20 mouse cellular contexts compared by ENCODE assay signal in the genomic region with DNA sequence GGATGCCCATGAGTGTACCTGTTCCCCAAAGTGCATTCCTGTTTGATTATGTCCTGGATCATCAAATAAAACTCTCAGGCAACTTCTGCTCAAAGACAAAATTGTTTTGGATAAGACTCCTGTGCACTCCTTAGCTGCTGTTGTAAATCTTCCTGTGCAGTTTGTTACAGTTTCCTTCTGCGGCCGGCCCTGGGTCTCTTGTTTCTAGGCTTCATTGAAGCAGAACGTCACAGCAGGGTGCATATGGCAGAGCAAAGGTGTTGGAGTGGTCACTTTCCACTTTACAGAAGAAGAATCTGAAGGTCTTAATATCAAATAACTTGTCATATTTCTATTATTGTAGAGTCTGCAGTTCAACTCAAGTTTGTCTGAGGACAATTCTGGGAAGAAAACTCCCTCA.
DNase-seq lines count a peak whose midpoint lies in the region; ATAC-seq and TF ChIP-seq lines count a peak whose summit lies in the region.
"Had no signal": no experiment of that assay in that cellular context is flagged by ENCODE, and none has a peak within 500 bp of the region (broad histone marks: within the 10 kb centered on the region; RNA-seq: fewer than 3 reads in every experiment).

No protein-coding gene starts in this region.

- TF ChIP-seq CTCF in kidney, adult 2 months (conservative IDR thresholded peaks at IDR 0.05; ENCODE audit: insufficient read depth, insufficient read length, low read depth, low read length): no peak

- no peaks in the 10 kb centered on the region for H3K9me3 ChIP-seq in kidney, embryonic 14.5 days (ENCODE audit: control insufficient read depth, low read length)
- no peaks in the 10 kb centered on the region for H3K9me3 ChIP-seq in kidney, embryonic 16.5 days (ENCODE audit: low read length)
- H3K9me3 ChIP-seq: embryonic facial prominence, embryonic 13.5 days; embryonic facial prominence, embryonic 15.5 days; forebrain, embryonic 10.5 days; forebrain, embryonic 12.5 days had no signal

- DNase-seq in kidney, adult 9 months: no peak
- no peak for DNase-seq in kidney, adult 2 months
- DNase-seq: adrenal gland, adult 2 months; adrenal gland, postnatal 10 days; adrenal gland, postnatal 25 days; cerebellum, adult 11 months; cerebellum, adult 2 months; cerebellum, adult 9-10 months; cerebellum, postnatal 14 days; cerebellum, postnatal 36 days; embryo, embryonic 11 days had no signal

- H3K4me2 ChIP-seq in kidney, embryonic 14.5 days (replicated peaks; ENCODE audit: low read depth, low read length): no peak overlapping the region
- no peak overlapping the region for H3K4me2 ChIP-seq in kidney, embryonic 16.5 days (replicated peaks; ENCODE audit: low read depth, low read length)
- H3K4me2 ChIP-seq: embryonic facial prominence, embryonic 13.5 days; embryonic facial prominence, embryonic 15.5 days; forebrain, embryonic 12.5 days had no signal

- H3K9ac ChIP-seq in kidney, embryonic 14.5 days (ENCODE audit: low read depth, low read length): no peak overlapping the region
- no peak overlapping the region for H3K9ac ChIP-seq in kidney, embryonic 16.5 days (replicated peaks; ENCODE audit: low read length)
- H3K9ac ChIP-seq: embryonic facial prominence, embryonic 13.5 days; embryonic facial prominence, embryonic 15.5 days; forebrain, embryonic 12.5 days had no signal

- ATAC-seq in kidney, embryonic 14.5 days (ENCODE audit: low FRiP score, low TSS enrichment): peak; percentile 62; the same call in 1 of the 2 replicates
- 0 out of 2 replicates have a peak, but pooled peaks have one; percentile 57 for ATAC-seq in kidney, embryonic 16.5 days (ENCODE audit: low FRiP score, low TSS enrichment)
- ATAC-seq: forebrain, embryonic 14.5 days; forebrain, embryonic 16.5 days had no signal

- 12% methylated on average over 3 of the region's 3 CpGs for whole genome bisulfite sequencing in kidney, embryonic 14.5 days
- WGBS in kidney, embryonic 16.5 days: 13% methylated on average over 3 of the region's 3 CpGs
- 23% methylated on average over 3 of the region's 3 CpGs for WGBS in kidney, adult 2 months

- TF ChIP-seq POLR2A in kidney, adult 2 months (IDR thresholded peaks at IDR 0.05; ENCODE audit: low read depth, low read length): no peak

- no peaks in the 10 kb centered on the region for H3K4me1 ChIP-seq in kidney, embryonic 14.5 days (ENCODE audit: control insufficient read depth, insufficient read depth, low read length)
- H3K4me1 ChIP-seq in kidney, embryonic 16.5 days (ENCODE audit: insufficient read depth, low read length): no peaks in the 10 kb centered on the region
- no peaks in the 10 kb centered on the region for H3K4me1 ChIP-seq in kidney, adult 2 months (ENCODE audit: control insufficient read depth, insufficient read depth, low read length)
- H3K4me1 ChIP-seq: embryonic facial prominence, embryonic 13.5 days; embryonic facial prominence, embryonic 15.5 days; forebrain, embryonic 10.5 days; forebrain, embryonic 12.5 days had no signal

- no peaks in the 10 kb centered on the region for H3K27me3 ChIP-seq in kidney, embryonic 14.5 days (ENCODE audit: control insufficient read depth, insufficient read depth, low read length)
- H3K27me3 ChIP-seq in kidney, embryonic 16.5 days (ENCODE audit: insufficient read depth, low read length): no peaks in the 10 kb centered on the region
- no peaks in the 10 kb centered on the region for H3K27me3 ChIP-seq in kidney, adult 2 months (replicated peaks; ENCODE audit: control insufficient read depth, insufficient read depth, low read length)
- H3K27me3 ChIP-seq: embryonic facial prominence, embryonic 13.5 days; embryonic facial prominence, embryonic 15.5 days; forebrain, embryonic 12.5 days had no signal

- H3K4me3 ChIP-seq in kidney, embryonic 14.5 days (ENCODE audit: low read length): no peak overlapping the region
- no peak overlapping the region for H3K4me3 ChIP-seq in kidney, embryonic 16.5 days (ENCODE audit: low read length)
- H3K4me3 ChIP-seq in kidney, adult 2 months (ENCODE audit: insufficient read depth, low read depth, low read length): no peak overlapping the region
- H3K4me3 ChIP-seq: embryonic facial prominence, embryonic 13.5 days; embryonic facial prominence, embryonic 15.5 days; erythroblast, embryonic 14.5 days; forebrain, embryonic 10.5 days; forebrain, embryonic 12.5 days had no signal

- H3K36me3 ChIP-seq in kidney, embryonic 14.5 days (ENCODE audit: control insufficient read depth, insufficient read depth, low read length): no peaks in the 10 kb centered on the region
- no peaks in the 10 kb centered on the region for H3K36me3 ChIP-seq in kidney, embryonic 16.5 days (ENCODE audit: insufficient read depth, low read length)
- H3K36me3 ChIP-seq in kidney, adult 2 months (ENCODE audit: control insufficient read depth, insufficient read depth, low read length): no peaks in the 10 kb centered on the region
- H3K36me3 ChIP-seq: embryonic facial prominence, embryonic 13.5 days; embryonic facial prominence, embryonic 15.5 days; forebrain, embryonic 10.5 days; forebrain, embryonic 12.5 days had no signal

- H3K27ac ChIP-seq in kidney, embryonic 14.5 days (ENCODE audit: low read depth, low read length): no peak overlapping the region
- no peak overlapping the region for H3K27ac ChIP-seq in kidney, embryonic 16.5 days (ENCODE audit: low read length)
- no peak overlapping the region for H3K27ac ChIP-seq in kidney, adult 2 months (ENCODE audit: insufficient read depth, low read depth, low read length)
- H3K27ac ChIP-seq: embryonic facial prominence, embryonic 13.5 days; embryonic facial prominence, embryonic 15.5 days; forebrain, embryonic 10.5 days; forebrain, embryonic 12.5 days had no signal
